Mouse (Mus musculus) MEL (cell line): Measurements from ENCODE around the gene Necab3. TPM values are rescaled to one million over a fixed set of nuclear protein-coding genes. Genes with fewer than 3 reads are reported as not detected.

Experiments used
- DNase-seq: peaks from one replicate; pipeline ENCODE4 v3.0.0; 2011; ENCODE audit warnings: low read depth, low spot score
- H3K27ac ChIP-seq: 2 replicates; pipeline ENCODE4 v1.5.1; 2012; ENCODE audit warnings: low read depth, mild to moderate bottlenecking, control low read depth, low read length, moderate library complexity; ENCODE audit not compliant: control insufficient read depth
- H3K27me3 ChIP-seq, 2 experiments: fragments of 150-350 bp in 1 of 2; sonication (generic) in 1 of 2; 2 replicates each; pipeline ENCODE4 v1.6.1; 2012; ENCODE audit warnings: low read length in 2 of 2, mild to moderate bottlenecking in 2 of 2, improper control_type of control experiment in 1 of 2, moderate library complexity in 1 of 2; ENCODE audit not compliant: insufficient read depth in 2 of 2, control insufficient read depth in 1 of 2
- H3K36me3 ChIP-seq, 2 experiments: 2 replicates each; pipeline ENCODE4 v1.6.1; 2012 to 2014; ENCODE audit warnings: low read length in 2 of 2, improper control_type of control experiment in 1 of 2, inconsistent platforms in 1 of 2, mild to moderate bottlenecking in 1 of 2; ENCODE audit not compliant: insufficient read depth in 2 of 2, control insufficient read depth in 1 of 2
- H3K4me1 ChIP-seq, 2 experiments: fragments of 150-350 bp in 1 of 2; sonication (generic) in 1 of 2; 2 replicates each; pipeline ENCODE4 v1.6.1; 2012; ENCODE audit warnings: low read length in 2 of 2, improper control_type of control experiment in 1 of 2, mild to moderate bottlenecking in 1 of 2; ENCODE audit not compliant: insufficient read depth in 2 of 2, control insufficient read depth in 1 of 2
- H3K4me3 ChIP-seq, 2 experiments: fragments of 150-350 bp in 1 of 2; sonication (generic) in 1 of 2; 2 replicates each; pipeline ENCODE4 v1.5.1; 2012; ENCODE audit warnings: low read depth in 2 of 2, low read length in 2 of 2, mild to moderate bottlenecking in 2 of 2, moderate library complexity in 2 of 2, control low read depth in 1 of 2, improper control_type of control experiment in 1 of 2; ENCODE audit not compliant: control insufficient read depth in 1 of 2, insufficient read depth in 1 of 2
- H3K79me2 ChIP-seq: 2 replicates; pipeline ENCODE4 v1.6.1; 2012; ENCODE audit warnings: mild to moderate bottlenecking, low read length, moderate library complexity; ENCODE audit not compliant: control insufficient read depth, poor library complexity, insufficient read depth
- H3K9ac ChIP-seq: 2 replicates; pipeline ENCODE4 v1.6.1; 2012; ENCODE audit warnings: low read depth, mild to moderate bottlenecking, control low read depth, low read length, moderate library complexity; ENCODE audit not compliant: control insufficient read depth, poor library complexity, severe bottlenecking
- H3K9me3 ChIP-seq: fragments of 150-350 bp; sonication (generic); replicated peaks from 2 replicates; pipeline ENCODE4 v1.6.1; 2012; ENCODE audit warnings: mild to moderate bottlenecking, low read length, improper control_type of control experiment, moderate library complexity; ENCODE audit not compliant: insufficient read depth
- CHD1 ChIP-seq: IDR thresholded peaks from 2 replicates; pipeline ENCODE4 v1.6.1; 2012; ENCODE audit warnings: low read depth, mild to moderate bottlenecking, inconsistent platforms, low read length, improper control_type of control experiment
- CTCF ChIP-seq, 3 experiments: IDR thresholded peaks in 2 of 3; conservative IDR thresholded peaks in 1 of 3; 2 replicates each; pipeline ENCODE4 v1.5.1; 2011 to 2012; ENCODE audit warnings: low read length in 3 of 3, low read depth in 2 of 3, mild to moderate bottlenecking in 2 of 3, improper control_type of control experiment in 1 of 3, inconsistent platforms in 1 of 3, mixed read lengths in 1 of 3, moderate library complexity in 1 of 3; ENCODE audit not compliant: control insufficient read depth in 1 of 3, insufficient read depth in 1 of 3, poor library complexity in 1 of 3, severe bottlenecking in 1 of 3
- ELF1 ChIP-seq: IDR thresholded peaks from 2 replicates; pipeline ENCODE4 v1.6.1; 2014; ENCODE audit warnings: low read depth, mild to moderate bottlenecking, inconsistent platforms, low read length, improper control_type of control experiment, moderate library complexity
- EP300 ChIP-seq, 2 experiments: IDR thresholded peaks; 2 replicates each; pipeline ENCODE4 v1.6.1; 2011; ENCODE audit warnings: improper control_type of control experiment in 2 of 2, low read length in 2 of 2, low read depth in 1 of 2, mild to moderate bottlenecking in 1 of 2
- ETS1 ChIP-seq: IDR thresholded peaks from 2 replicates; pipeline ENCODE4 v1.6.1; 2012; ENCODE audit warnings: low read depth, mild to moderate bottlenecking, inconsistent platforms, low read length, improper control_type of control experiment, moderate library complexity
- GABPA ChIP-seq: IDR thresholded peaks from 2 replicates; pipeline ENCODE4 v1.6.1; 2012; ENCODE audit warnings: low read depth, mild to moderate bottlenecking, inconsistent platforms, low read length, improper control_type of control experiment, moderate library complexity
- GATA1 ChIP-seq: IDR thresholded peaks from 2 replicates; pipeline ENCODE4 v1.6.1; 2011; ENCODE audit warnings: low read depth, low read length, improper control_type of control experiment
- KAT2A ChIP-seq: conservative IDR thresholded peaks from 2 replicates; pipeline ENCODE4 v1.6.1; 2012; ENCODE audit warnings: low read depth, low read length, improper control_type of control experiment, inconsistent platforms
- MXI1 ChIP-seq: IDR thresholded peaks from 2 replicates; pipeline ENCODE4 v1.6.1; 2011; ENCODE audit warnings: mild to moderate bottlenecking, low read depth, low read length, improper control_type of control experiment
- MYC ChIP-seq: IDR thresholded peaks from 2 replicates; pipeline ENCODE4 v1.6.1; 2011; ENCODE audit warnings: low read depth, mild to moderate bottlenecking, low read length, improper control_type of control experiment, moderate library complexity
- POLR2A ChIP-seq, 2 experiments: IDR thresholded peaks; 2 replicates each; pipeline ENCODE4 v1.6.1; 2011 to 2012; ENCODE audit warnings: low read length in 2 of 2, mild to moderate bottlenecking in 2 of 2, control low read depth in 1 of 2, improper control_type of control experiment in 1 of 2, low read depth in 1 of 2, moderate library complexity in 1 of 2; ENCODE audit not compliant: control insufficient read depth in 1 of 2, insufficient read depth in 1 of 2, poor library complexity in 1 of 2
- POLR2AphosphoS2 ChIP-seq: IDR thresholded peaks from 2 replicates; pipeline ENCODE4 v1.6.1; 2011; ENCODE audit warnings: low read length, improper control_type of control experiment
- POLR2AphosphoS5 ChIP-seq: IDR thresholded peaks from 2 replicates; pipeline ENCODE4 v1.6.1; 2012; ENCODE audit warnings: low read depth, borderline replicate concordance, mild to moderate bottlenecking, inconsistent platforms, low read length, moderate library complexity, mixed read lengths
- RAD21 ChIP-seq: IDR thresholded peaks from 2 replicates; pipeline ENCODE4 v1.6.1; 2011; ENCODE audit warnings: mild to moderate bottlenecking, low read depth, low read length, improper control_type of control experiment
- SIN3A ChIP-seq: IDR thresholded peaks from 2 replicates; pipeline ENCODE4 v1.6.1; 2012; ENCODE audit warnings: low read length, improper control_type of control experiment, inconsistent platforms
- SMC3 ChIP-seq: IDR thresholded peaks from 2 replicates; pipeline ENCODE4 v1.6.1; 2011; ENCODE audit warnings: low read depth, low read length, improper control_type of control experiment
- TAL1 ChIP-seq: IDR thresholded peaks from 2 replicates; pipeline ENCODE4 v1.6.1; 2012; ENCODE audit warnings: mild to moderate bottlenecking, inconsistent platforms, low read length, moderate library complexity, mixed read lengths
- TCF12 ChIP-seq: IDR thresholded peaks from 2 replicates; pipeline ENCODE4 v1.6.1; 2014; ENCODE audit warnings: low read depth, mild to moderate bottlenecking, inconsistent platforms, low read length, improper control_type of control experiment, moderate library complexity
- ZC3H11A ChIP-seq: IDR thresholded peaks from 2 replicates; pipeline ENCODE4 v1.6.1; 2012; ENCODE audit warnings: low read depth, mild to moderate bottlenecking, inconsistent platforms, low read length, improper control_type of control experiment
- ZKSCAN1 ChIP-seq: IDR thresholded peaks from 2 replicates; pipeline ENCODE4 v1.6.1; 2012; ENCODE audit warnings: low read depth, mild to moderate bottlenecking, inconsistent platforms, low read length, improper control_type of control experiment, moderate library complexity
- ZNF384 ChIP-seq: IDR thresholded peaks from 2 replicates; pipeline ENCODE4 v1.6.1; 2012; ENCODE audit warnings: low read depth, mild to moderate bottlenecking, inconsistent platforms, low read length, improper control_type of control experiment
- polyA plus RNA-seq, 2 experiments: library from polyadenylated mRNA; stranded (reverse) in 1 of 2; unstranded in 1 of 2; fragments of >175 nt in 1 of 2; fragments of >200 nt in 1 of 2; gene quantifications; 2 replicates each; pipeline versions ENCODE4 v1.2.1 to v1.2.4; 2012; ENCODE audit warnings: low replicate concordance in 2 of 2, low read depth in 1 of 2; ENCODE audit not compliant: insufficient read length in 2 of 2, insufficient read depth in 1 of 2, missing spikeins in 1 of 2
- total RNA-seq: library from RNA; depleted of rRNA; stranded (reverse); fragments of 300-350 nt; gene quantifications from 2 replicates; pipeline ENCODE4 v1.2.3, GENCODE M21; 2012

Necab3 gene
- total and polyA plus RNA-seq, 3 experiments: 4.0 to 12.1 TPM; not detected in 1

DNA sequence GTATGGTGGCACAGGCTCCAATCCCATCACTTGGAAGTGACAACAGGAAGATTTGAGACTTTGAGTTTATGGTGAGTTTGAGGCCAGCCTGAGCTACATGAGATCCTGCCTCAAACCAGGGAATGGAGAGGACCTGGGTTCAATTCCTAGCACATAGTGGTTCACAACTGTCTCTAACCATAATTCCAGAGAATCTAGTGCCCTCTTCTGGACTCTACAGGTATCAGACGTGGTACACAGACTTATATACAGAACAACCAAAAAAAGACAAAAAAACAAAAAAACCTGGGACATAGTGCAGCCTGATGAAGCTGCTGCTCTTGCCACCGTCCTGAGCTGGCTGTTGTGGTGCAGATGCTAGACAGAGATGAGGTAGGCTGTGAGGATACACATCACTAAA is 17.1 kb downstream of the Necab3 start:
- H3K4me3 ChIP-seq: no peak overlapping the region
- peaks cover 5 to 9% of the 10 kb centered on the region in 2 experiments for H3K36me3 ChIP-seq
- TF ChIP-seq CTCF (IDR thresholded peaks at IDR 0.05 in 2 of 3, conservative IDR thresholded peaks at IDR 0.05 in 1 of 3; ENCODE audit: control insufficient read depth in 1 of 3, insufficient read depth in 1 of 3, low read depth in 2 of 3, low read length in 3 of 3, poor library complexity in 1 of 3, severe bottlenecking in 1 of 3): peak in 2 of 3 experiments; percentile 21 to 49; a peak in 3 of 6 replicates
- no peak for TF ChIP-seq ETS1
- 0 out of 2 replicates have a peak, but pooled peaks have one; percentile 13 for TF ChIP-seq ZNF384
- no peak for TF ChIP-seq POLR2AphosphoS2
- peak; percentile 41 for TF ChIP-seq RAD21
- TF ChIP-seq SMC3: peak; percentile 53
- TF ChIP-seq CHD1: no peak
- TF ChIP-seq GATA1: no peak
- TF ChIP-seq TCF12: no peak

DNA sequence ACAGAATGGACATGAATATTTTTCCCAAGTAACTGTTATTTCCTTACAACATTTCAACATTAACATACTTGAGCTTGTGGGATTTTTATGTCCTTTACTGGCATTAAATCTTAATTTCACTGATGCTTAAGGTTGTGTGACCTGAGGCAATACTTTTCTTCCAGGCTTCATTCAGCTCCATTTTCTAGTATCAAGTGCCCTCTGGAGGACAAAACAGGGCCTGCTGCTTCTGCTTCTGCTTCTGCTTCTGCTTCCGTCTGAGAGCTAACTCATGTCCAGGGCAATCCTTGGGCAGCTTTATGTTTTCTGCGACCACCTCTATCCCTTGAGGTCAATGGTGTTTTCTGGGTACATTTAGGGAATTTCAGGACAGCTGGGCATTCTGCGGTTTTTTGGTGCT is 19.0 kb downstream of the Necab3 start:
- peak; percentile 50 for DNase-seq
- Histone ChIP-seq H3K79me2 (no peaks in the 10 kb centered on the region), H3K27me3 (no peaks in the 10 kb centered on the region), H3K9ac (no peak overlapping the region), H3K36me3 (peaks cover 7 to 9% of the 10 kb centered on the region in 2 experiments), H3K4me1 (peaks cover 5 to 10% of the 10 kb centered on the region in 2 experiments; a peak in 3 of 4 replicates), H3K27ac (no peak overlapping the region), H3K9me3 (no peaks in the 10 kb centered on the region), H3K4me3 (no peak overlapping the region)
- no peak for TF ChIP-seq ZKSCAN1
- TF ChIP-seq RAD21: peak; percentile 57
- TF ChIP-seq SMC3: peak; percentile 65
- TF ChIP-seq CTCF (IDR thresholded peaks at IDR 0.05 in 2 of 3, conservative IDR thresholded peaks at IDR 0.05 in 1 of 3; ENCODE audit: control insufficient read depth in 1 of 3, insufficient read depth in 1 of 3, low read depth in 2 of 3, low read length in 3 of 3, poor library complexity in 1 of 3, severe bottlenecking in 1 of 3): peak in 2 of 3 experiments; percentile 23 to 62; a peak in 4 of 6 replicates
- no peak for TF ChIP-seq POLR2AphosphoS5
- TF ChIP-seq ZC3H11A: peak; percentile 19; the same call in 1 of the 2 replicates
- no peak for TF ChIP-seq TAL1

More for the DNA sequence above, 17.1 kb downstream of the Necab3 start:
- Histone ChIP-seq H3K4me1 (peaks cover 5 to 10% of the 10 kb centered on the region in 2 experiments; a peak in 3 of 4 replicates), H3K27me3 (no peaks in the 10 kb centered on the region), H3K79me2 (no peaks in the 10 kb centered on the region), H3K27ac (no peak overlapping the region), H3K9ac (no peak overlapping the region), H3K9me3 (no peaks in the 10 kb centered on the region)
- DNase-seq: peak; percentile 45

DNA sequence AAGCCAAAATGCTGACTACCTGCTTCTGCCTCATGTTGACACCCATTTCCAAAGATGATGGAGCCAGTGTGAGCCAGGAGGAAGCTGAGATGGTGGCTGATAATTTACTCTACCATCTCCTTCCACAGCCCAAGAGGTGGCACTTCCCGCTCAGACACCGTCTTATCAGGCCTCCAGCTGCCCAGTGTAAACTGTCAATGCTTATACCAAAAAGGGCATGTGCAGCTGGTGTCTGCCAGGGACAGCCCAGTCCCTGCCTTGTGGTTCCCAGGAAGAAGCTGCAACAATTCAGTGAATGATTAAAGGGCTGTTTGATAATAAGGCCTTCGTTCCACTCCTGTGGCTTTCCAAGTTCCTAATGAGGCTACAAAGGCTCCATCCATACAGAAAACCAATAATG is 20.0 kb downstream of the Necab3 start:
- Histone ChIP-seq H3K4me3 (no peak overlapping the region), H3K27me3 (no peaks in the 10 kb centered on the region), H3K36me3 (peaks cover 11 to 15% of the 10 kb centered on the region in 2 experiments), H3K4me1 (peaks cover 5 to 10% of the 10 kb centered on the region in 2 experiments; a peak in 3 of 4 replicates), H3K9me3 (no peaks in the 10 kb centered on the region), H3K27ac (no peak overlapping the region), H3K79me2 (no peaks in the 10 kb centered on the region), H3K9ac (no peak overlapping the region)
- DNase-seq: peak; percentile 34
- TF ChIP-seq POLR2A (IDR thresholded peaks at IDR 0.05; ENCODE audit: control insufficient read depth in 1 of 2, insufficient read depth in 1 of 2, low read depth in 1 of 2, low read length in 2 of 2, poor library complexity in 1 of 2) (0 out of 4 replicates have a peak, but pooled peaks of 1 of the 2 experiments have one; percentile 24), EP300 (IDR thresholded peaks at IDR 0.05; ENCODE audit: low read depth in 1 of 2, low read length in 2 of 2) (peak; percentile 29 to 53; a peak in 3 of 4 replicates), MXI1 (peak; percentile 66; the same call in 1 of the 2 replicates), POLR2AphosphoS2 (peak; percentile 49), SMC3 (no peak), ELF1 (0 out of 2 replicates have a peak, but pooled peaks have one; percentile 20), GABPA (no peak), MYC (no peak), ETS1 (peak; percentile 69; the same call in 1 of the 2 replicates), TCF12 (0 out of 2 replicates have a peak, but pooled peaks have one; percentile 24), SIN3A (peak; percentile 33), RAD21 (no peak), GATA1 (peak; percentile 54), KAT2A (no peak)
